Mouse (Mus musculus) neural tube, embryonic 13.5 days (tissue): ENCODE measurements at regions not wholly inside any gene's neighbourhood (a gene's known extent, or its start where the extent isn't known, plus 50 kb on each side); places are given as distances from the start of the nearest gene placed in this dataset.

ENCODE experiments used
- ATAC-seq: fragments of 200-750 bp; cut with Nextera tagmentation; 2 replicates; pipeline ENCODE4 v1.8.0; 2017; ENCODE audit warnings: low read depth, mild to moderate bottlenecking, moderate TSS enrichment, moderate library complexity
- H3K27ac ChIP-seq: fragments of 300-500 bp; sonication (generic); replicated peaks from 2 replicates; pipeline ENCODE4 v1.5.1; 2015; ENCODE audit warnings: moderate library complexity, mild to moderate bottlenecking, inconsistent platforms
- H3K27me3 ChIP-seq: fragments of 300-500 bp; sonication (generic); 2 replicates; pipeline ENCODE4 v1.6.1; 2015; ENCODE audit warnings: mild to moderate bottlenecking, inconsistent platforms
- H3K36me3 ChIP-seq: fragments of 300-500 bp; sonication (generic); 2 replicates; pipeline ENCODE4 v1.6.1; 2015; ENCODE audit warnings: mild to moderate bottlenecking, inconsistent platforms
- H3K4me1 ChIP-seq: fragments of 300-500 bp; sonication (generic); replicated peaks from 2 replicates; pipeline ENCODE4 v1.6.1; 2015; ENCODE audit warnings: inconsistent platforms
- H3K4me2 ChIP-seq: fragments of 300-500 bp; sonication (generic); 2 replicates; pipeline ENCODE4 v1.6.1; 2015; ENCODE audit warnings: inconsistent platforms, mild to moderate bottlenecking, moderate library complexity
- H3K4me3 ChIP-seq: fragments of 300-500 bp; sonication (generic); 2 replicates; pipeline ENCODE4 v1.5.1; 2015; ENCODE audit warnings: mild to moderate bottlenecking, inconsistent platforms
- H3K9ac ChIP-seq: fragments of 300-500 bp; sonication (generic); 2 replicates; pipeline ENCODE4 v1.6.1; 2015; ENCODE audit warnings: moderate library complexity, mild to moderate bottlenecking, inconsistent platforms
- H3K9me3 ChIP-seq: fragments of 300-500 bp; sonication (generic); 2 replicates; pipeline ENCODE4 v1.6.1; 2016; ENCODE audit warnings: inconsistent platforms
- WGBS: fragments of 180-500 bp; shearing (Covaris S2); methylation state at CpG from one replicate; pipeline ENCODE4 v1.1.7; 2015; 5-methylcytosine and 5-hydroxymethylcytosine counted together

GRCm38 (mm10) chr4:94190940-94191339, 365.4 kb upstream of the Gm10306 start:
- no peak overlapping the region for H3K4me3 ChIP-seq
- ATAC-seq: no peak
- H3K36me3 ChIP-seq: no peaks in the 10 kb centered on the region
- H3K27ac ChIP-seq: no peak overlapping the region
- no peaks in the 10 kb centered on the region for H3K9me3 ChIP-seq
- H3K4me2 ChIP-seq: no peak overlapping the region
- H3K4me1 ChIP-seq: peaks cover 8% of the 10 kb centered on the region
- WGBS: 74% methylated on average over 2 of the region's 2 CpGs
- no peak overlapping the region for H3K9ac ChIP-seq
- H3K27me3 ChIP-seq: no peaks in the 10 kb centered on the region

GRCm38 (mm10) chr4:94216265-94216664, 340.1 kb upstream of the Gm10306 start:
- Histone ChIP-seq H3K9ac (no peak overlapping the region), H3K4me1 (no peaks in the 10 kb centered on the region), H3K27me3 (no peaks in the 10 kb centered on the region), H3K36me3 (no peaks in the 10 kb centered on the region), H3K4me3 (no peak overlapping the region), H3K27ac (no peak overlapping the region), H3K4me2 (no peak overlapping the region), H3K9me3 (no peaks in the 10 kb centered on the region)
- 93% methylated on average over 1 of the region's 1 CpGs for WGBS
- no peak for ATAC-seq

GRCm38 (mm10) chr4:94235650-94236206, 320.6 kb upstream of the Gm10306 start:
- H3K9ac ChIP-seq: no peak overlapping the region
- ATAC-seq: no peak
- WGBS: 94% methylated on average over 2 of the region's 2 CpGs
- H3K4me2 ChIP-seq: no peak overlapping the region
- H3K9me3 ChIP-seq: no peaks in the 10 kb centered on the region
- H3K27me3 ChIP-seq: no peaks in the 10 kb centered on the region
- no peaks in the 10 kb centered on the region for H3K4me1 ChIP-seq
- H3K27ac ChIP-seq: no peak overlapping the region
- no peak overlapping the region for H3K4me3 ChIP-seq
- H3K36me3 ChIP-seq: no peaks in the 10 kb centered on the region

- ATAC-seq: no peak
- Histone ChIP-seq H3K9me3 (no peaks in the 10 kb centered on the region), H3K9ac (no peak overlapping the region), H3K27ac (no peak overlapping the region), H3K4me3 (no peak overlapping the region), H3K4me2 (no peak overlapping the region), H3K4me1 (no peaks in the 10 kb centered on the region), H3K36me3 (no peaks in the 10 kb centered on the region), H3K27me3 (no peaks in the 10 kb centered on the region)
- 88% methylated on average over 1 of the region's 1 CpGs for WGBS
These were observed 300.3 kb upstream of the Gm10306 start for GRCm38 (mm10) chr4:94256026-94256425.

- Histone ChIP-seq H3K9me3 (no peaks in the 10 kb centered on the region), H3K27ac (no peak overlapping the region), H3K36me3 (no peaks in the 10 kb centered on the region), H3K9ac (no peak overlapping the region), H3K4me1 (no peaks in the 10 kb centered on the region), H3K27me3 (no peaks in the 10 kb centered on the region), H3K4me2 (no peak overlapping the region), H3K4me3 (no peak overlapping the region)
- no peak; the same call in 1 of the 2 replicates for ATAC-seq
These were observed 295.2 kb upstream of the Gm10306 start for GRCm38 (mm10) chr4:94261136-94261535.

GRCm38 (mm10) chr4:94281732-94282131, 274.6 kb upstream of the Gm10306 start:
- Histone ChIP-seq H3K27me3 (no peaks in the 10 kb centered on the region), H3K27ac (no peak overlapping the region), H3K36me3 (no peaks in the 10 kb centered on the region), H3K4me1 (no peaks in the 10 kb centered on the region), H3K9ac (no peak overlapping the region), H3K4me2 (no peak overlapping the region), H3K4me3 (no peak overlapping the region), H3K9me3 (no peaks in the 10 kb centered on the region)
- no peak for ATAC-seq

- H3K4me2 ChIP-seq: no peak overlapping the region
- no peak overlapping the region for H3K9ac ChIP-seq
- no peak overlapping the region for H3K4me3 ChIP-seq
- no peak for ATAC-seq
- H3K4me1 ChIP-seq: peaks cover 3% of the 10 kb centered on the region; the same call in 1 of the 2 replicates
- H3K9me3 ChIP-seq: no peaks in the 10 kb centered on the region
- no peak overlapping the region for H3K27ac ChIP-seq
- no peaks in the 10 kb centered on the region for H3K27me3 ChIP-seq
- H3K36me3 ChIP-seq: no peaks in the 10 kb centered on the region
These were observed 264.2 kb upstream of the Gm10306 start for GRCm38 (mm10) chr4:94292150-94292549.

- ATAC-seq: no peak
- Histone ChIP-seq H3K27me3 (no peaks in the 10 kb centered on the region), H3K9ac (no peak overlapping the region), H3K36me3 (no peaks in the 10 kb centered on the region), H3K4me2 (no peak overlapping the region), H3K27ac (no peak overlapping the region), H3K4me1 (no peaks in the 10 kb centered on the region), H3K9me3 (no peaks in the 10 kb centered on the region), H3K4me3 (no peak overlapping the region)
These were observed 239.0 kb upstream of the Gm10306 start for GRCm38 (mm10) chr4:94317298-94317697.

GRCm38 (mm10) chr4:94326759-94327158, 229.6 kb upstream of the Gm10306 start:
- Histone ChIP-seq H3K9me3 (no peaks in the 10 kb centered on the region), H3K36me3 (no peaks in the 10 kb centered on the region), H3K27ac (no peak overlapping the region), H3K4me2 (no peak overlapping the region), H3K9ac (no peak overlapping the region), H3K27me3 (no peaks in the 10 kb centered on the region), H3K4me1 (no peaks in the 10 kb centered on the region), H3K4me3 (no peak overlapping the region)
- no peak for ATAC-seq
- 91% methylated on average over 2 of the region's 2 CpGs for WGBS

GRCm38 (mm10) chr4:94343331-94343730, 213.0 kb upstream of the Gm10306 start:
- Histone ChIP-seq H3K9ac (no peak overlapping the region), H3K4me3 (no peak overlapping the region), H3K36me3 (no peaks in the 10 kb centered on the region), H3K4me2 (no peak overlapping the region), H3K4me1 (no peaks in the 10 kb centered on the region), H3K27ac (no peak overlapping the region), H3K9me3 (no peaks in the 10 kb centered on the region), H3K27me3 (no peaks in the 10 kb centered on the region)
- no peak for ATAC-seq

GRCm38 (mm10) chr4:94349273-94349672, 207.1 kb upstream of the Gm10306 start:
- no peaks in the 10 kb centered on the region for H3K36me3 ChIP-seq
- H3K9me3 ChIP-seq: no peaks in the 10 kb centered on the region
- no peak overlapping the region for H3K9ac ChIP-seq
- H3K4me3 ChIP-seq: no peak overlapping the region
- H3K27ac ChIP-seq: no peak overlapping the region
- no peak for ATAC-seq
- H3K27me3 ChIP-seq: no peaks in the 10 kb centered on the region
- no peak overlapping the region for H3K4me2 ChIP-seq
- 55% methylated on average over 1 of the region's 1 CpGs for WGBS
- H3K4me1 ChIP-seq: no peaks in the 10 kb centered on the region

GRCm38 (mm10) chr4:94356982-94357381, 199.4 kb upstream of the Gm10306 start:
- 84% methylated on average over 1 of the region's 1 CpGs for WGBS
- H3K4me2 ChIP-seq: no peak overlapping the region
- no peak overlapping the region for H3K4me3 ChIP-seq
- no peaks in the 10 kb centered on the region for H3K9me3 ChIP-seq
- H3K9ac ChIP-seq: no peak overlapping the region
- no peaks in the 10 kb centered on the region for H3K27me3 ChIP-seq
- peaks cover 12% of the 10 kb centered on the region for H3K4me1 ChIP-seq
- ATAC-seq: no peak
- H3K36me3 ChIP-seq: no peaks in the 10 kb centered on the region
- no peak overlapping the region for H3K27ac ChIP-seq

- WGBS: 29% methylated on average over 13 of the region's 13 CpGs
- Histone ChIP-seq H3K9ac (no peak overlapping the region), H3K9me3 (no peaks in the 10 kb centered on the region), H3K4me2 (peak overlapping the region; percentile 29), H3K4me1 (peaks cover 14% of the 10 kb centered on the region), H3K27me3 (no peaks in the 10 kb centered on the region), H3K4me3 (no peak overlapping the region), H3K27ac (peak overlapping the region; percentile 64), H3K36me3 (no peaks in the 10 kb centered on the region)
- peak; percentile 93 for ATAC-seq
These were observed 195.4 kb upstream of the Gm10306 start for GRCm38 (mm10) chr4:94360810-94361527.
